Mouse (Mus musculus) left cerebral cortex, postnatal 4 days (tissue): ENCODE results near the gene Fry. TPM values are rescaled to one million over a fixed set of nuclear protein-coding genes. Genes with fewer than 3 reads are reported as not detected.

Experiments
- DNase-seq: peaks from one replicate; pipeline ENCODE4 v3.0.0-alpha.2; 2022
- intact Hi-C: fragments of 180-260 bp; cut with DNase I; formaldehyde crosslinking; loops from one replicate; pipeline ENCODE4 v1.15.1; 2025
- total RNA-seq, 2 experiments: library from RNA; stranded (reverse); gene quantifications; 2 replicates each; pipeline ENCODE4 v1.2.3; 2021

The Fry gene
- total RNA-seq, 2 experiments from 2014 or later: 206 to 207 TPM

GRCm38 (mm10) chr5:150418035-150418434 lies 299.6 kb downstream of the Fry start:
- no peak for DNase-seq
- intact Hi-C loops: no loop called here

GRCm38 (mm10) chr5:150425038-150425437 lies 306.6 kb downstream of the Fry start:
- no peak for DNase-seq

GRCm38 (mm10) chr5:150426595-150426994 lies 308.1 kb downstream of the Fry start:
- peak; percentile 69 for DNase-seq
- intact Hi-C loops: no loop called here

More at GRCm38 (mm10) chr5:150425038-150425437, 306.6 kb downstream of the Fry start:
- intact Hi-C loops: no loop called here

GRCm38 (mm10) chr5:150431286-150431685 lies 312.8 kb downstream of the Fry start:
- intact Hi-C loops: loop anchor here (10.0 kb wide), 1 partner anchor 256 kb away; no protein-coding TSS in a partner anchor
- no peak for DNase-seq

GRCm38 (mm10) chr5:150432960-150433359 lies 314.5 kb downstream of the Fry start:
- intact Hi-C loops: loop anchor here (10.0 kb wide), 1 partner anchor 258 kb away; no protein-coding TSS in a partner anchor
- no peak for DNase-seq

GRCm38 (mm10) chr5:150436629-150437389 lies 318.4 kb downstream of the Fry start:
- DNase-seq: peak; percentile 59
- intact Hi-C loops: loop anchor here (10.0 kb wide), 1 partner anchor 262 kb away; no protein-coding TSS in a partner anchor

GRCm38 (mm10) chr5:150441690-150442089 lies 323.2 kb downstream of the Fry start:
- intact Hi-C loops: no loop called here
- peak; percentile 26 for DNase-seq

GRCm38 (mm10) chr5:150451281-150452003 lies 333.0 kb downstream of the Fry start:
- DNase-seq: no peak
- intact Hi-C loops: no loop called here

GRCm38 (mm10) chr5:150452004-150452626 lies 333.7 kb downstream of the Fry start:
- intact Hi-C loops: no loop called here
- no peak for DNase-seq

- intact Hi-C loops: no loop called here
- DNase-seq: no peak
Measured at GRCm38 (mm10) chr5:150452671-150453070, 334.2 kb downstream of the Fry start.

GRCm38 (mm10) chr5:150453490-150453889 lies 335.0 kb downstream of the Fry start:
- intact Hi-C loops: no loop called here
- DNase-seq: no peak

GRCm38 (mm10) chr5:150457165-150457903 lies 338.9 kb downstream of the Fry start:
- intact Hi-C loops: no loop called here
- no peak for DNase-seq

GRCm38 (mm10) chr5:150457904-150458739 lies 339.7 kb downstream of the Fry start:
- DNase-seq: no peak
- intact Hi-C loops: no loop called here

- no peak for DNase-seq
- intact Hi-C loops: no loop called here
Measured at GRCm38 (mm10) chr5:150459801-150460200, 341.4 kb downstream of the Fry start.

GRCm38 (mm10) chr5:150464721-150465120 lies 346.3 kb downstream of the Fry start:
- DNase-seq: no peak
- intact Hi-C loops: no loop called here

GRCm38 (mm10) chr5:150465218-150465617 lies 346.8 kb downstream of the Fry start:
- no peak for DNase-seq
- intact Hi-C loops: no loop called here

- intact Hi-C loops: no loop called here
- DNase-seq: peak; percentile 35
Measured at GRCm38 (mm10) chr5:150466132-150466531, 347.7 kb downstream of the Fry start.

GRCm38 (mm10) chr5:150468431-150468830 lies 350.0 kb downstream of the Fry start:
- intact Hi-C loops: no loop called here
- DNase-seq: no peak

GRCm38 (mm10) chr5:150477364-150477763 lies 358.9 kb downstream of the Fry start:
- intact Hi-C loops: no loop called here
- no peak for DNase-seq

GRCm38 (mm10) chr5:150478612-150479011 lies 360.2 kb downstream of the Fry start:
- intact Hi-C loops: no loop called here
- no peak for DNase-seq
